Mouse (Mus musculus) G1E (cell line): ENCODE measurements around the gene Tmco4. TPM values are rescaled to one million over a fixed set of nuclear protein-coding genes. Genes with fewer than 3 reads are reported as not detected.

Experiments used
- ATAC-seq: 2 replicates; pipeline ENCODE4 v1.8.0; 2016; ENCODE audit warnings: mild to moderate bottlenecking; ENCODE audit not compliant: insufficient number of reproducible peaks, poor library complexity, low FRiP score, severe bottlenecking; ENCODE audit errors: extremely low read depth
- DNase-seq: peaks from one replicate; pipeline ENCODE4 v3.0.0; 2012; ENCODE audit warnings: low spot score
- H3K27me3 ChIP-seq: 2 replicates; pipeline ENCODE4 v1.6.1; 2012; ENCODE audit warnings: mild to moderate bottlenecking, low read length, inconsistent platforms; ENCODE audit not compliant: insufficient read depth
- H3K36me3 ChIP-seq: replicated peaks from 2 replicates; pipeline ENCODE3; 2012; ENCODE audit warnings: mild to moderate bottlenecking, inconsistent platforms
- H3K4me1 ChIP-seq: 2 replicates; pipeline ENCODE4 v1.6.1; 2012; ENCODE audit warnings: low read depth, low read length, inconsistent platforms, mixed read lengths; ENCODE audit not compliant: insufficient read depth
- H3K4me3 ChIP-seq: 2 replicates; pipeline ENCODE4 v1.5.1; 2012; ENCODE audit warnings: low read depth, mild to moderate bottlenecking, inconsistent platforms, low read length, moderate library complexity, mixed read lengths
- H3K9me3 ChIP-seq: replicated peaks from 2 replicates; pipeline ENCODE4 v1.6.1; 2012; ENCODE audit warnings: inconsistent platforms
- CTCF ChIP-seq: IDR thresholded peaks from 2 replicates; pipeline ENCODE4 v1.5.1; 2012; ENCODE audit warnings: low read depth, low read length, inconsistent platforms, mixed read lengths
- GATA1 ChIP-seq: IDR thresholded peaks from 2 replicates; pipeline ENCODE4 v1.6.1; 2012; ENCODE audit warnings: borderline replicate concordance, low read length, inconsistent platforms, mixed read lengths
- GATA2 ChIP-seq: IDR thresholded peaks from 2 replicates; pipeline ENCODE4 v1.6.1; 2012; ENCODE audit warnings: low read depth, low read length, inconsistent platforms, borderline replicate concordance
- POLR2AphosphoS5 ChIP-seq: IDR thresholded peaks from 2 replicates; pipeline ENCODE4 v1.6.1; 2012; ENCODE audit warnings: low read depth, low read length, inconsistent platforms; ENCODE audit not compliant: insufficient replicate concordance
- TAL1 ChIP-seq: conservative IDR thresholded peaks from 2 replicates; pipeline ENCODE4 v1.6.1; 2012; ENCODE audit warnings: low read depth, low read length, inconsistent platforms, mixed read lengths
- polyA plus RNA-seq: library from polyadenylated mRNA; stranded (reverse); fragments of >175 nt; gene quantifications from 2 replicates; pipeline ENCODE4 v1.2.3, GENCODE M21; 2012
- total RNA-seq, 2 experiments: library from RNA; stranded (forward) in 1 of 2; stranded (reverse) in 1 of 2; fragments of 200-1000 nt in 1 of 2; fragments of >200 nt in 1 of 2; fragmentation: Nextera tagmentation in 1 of 2; gene quantifications; 2 replicates each; pipeline ENCODE4 v1.2.3; 2014 to 2017

Tmco4 gene
- total and polyA plus RNA-seq, 3 experiments = 11.6 to 19.8 (median 16.5) TPM

- H3K4me1 ChIP-seq = peaks cover 33% of the 10 kb centered on the region
- H3K36me3 ChIP-seq = no peaks in the 10 kb centered on the region
- no peak for ATAC-seq
- no peaks in the 10 kb centered on the region for H3K9me3 ChIP-seq
- TF ChIP-seq GATA1 (no peak), GATA2 (no peak), TAL1 (no peak), POLR2AphosphoS5 (no peak), CTCF (no peak)
- no peak for DNase-seq
- H3K27me3 ChIP-seq = peaks cover 9% of the 10 kb centered on the region
- no peak overlapping the region for H3K4me3 ChIP-seq
These were observed 33.2 kb upstream of the Tmco4 start for GRCm38 (mm10) chr4:138939481-138939880.

- no peaks in the 10 kb centered on the region for H3K9me3 ChIP-seq
- H3K27me3 ChIP-seq = peaks cover 10% of the 10 kb centered on the region
- H3K4me3 ChIP-seq = no peak overlapping the region
- ATAC-seq = no peak
- H3K36me3 ChIP-seq = no peaks in the 10 kb centered on the region
- TF ChIP-seq POLR2AphosphoS5 = no peak
- TF ChIP-seq GATA1 = no peak
- TF ChIP-seq TAL1 = no peak
- TF ChIP-seq CTCF = no peak
- TF ChIP-seq GATA2 = no peak
- no peak for DNase-seq
- H3K4me1 ChIP-seq = peaks cover 35% of the 10 kb centered on the region
These were observed 31.3 kb upstream of the Tmco4 start for GRCm38 (mm10) chr4:138941401-138941800.

GRCm38 (mm10) chr4:138941966-138942365 is 30.7 kb upstream of the Tmco4 start:
- ATAC-seq = no peak
- no peaks in the 10 kb centered on the region for H3K36me3 ChIP-seq

GRCm38 (mm10) chr4:138943730-138944129 is 29.0 kb upstream of the Tmco4 start:
- ATAC-seq = peak; percentile 92
- DNase-seq = peak; percentile 79
- Histone ChIP-seq H3K36me3 (no peaks in the 10 kb centered on the region), H3K9me3 (no peaks in the 10 kb centered on the region), H3K27me3 (peaks cover 19% of the 10 kb centered on the region), H3K4me1 (peaks cover 31% of the 10 kb centered on the region), H3K4me3 (peak overlapping the region; percentile 64)
- no peak for TF ChIP-seq TAL1
- peak; percentile 35; the same call in 1 of the 2 replicates for TF ChIP-seq CTCF

More at GRCm38 (mm10) chr4:138941966-138942365, 30.7 kb upstream of the Tmco4 start:
- TF ChIP-seq TAL1 (no peak), GATA1 (no peak), CTCF (no peak), POLR2AphosphoS5 (no peak), GATA2 (no peak)
- H3K27me3 ChIP-seq = peaks cover 14% of the 10 kb centered on the region
- DNase-seq = no peak
- peaks cover 35% of the 10 kb centered on the region for H3K4me1 ChIP-seq
- H3K4me3 ChIP-seq = no peak overlapping the region
- no peaks in the 10 kb centered on the region for H3K9me3 ChIP-seq

GRCm38 (mm10) chr4:138948257-138948656 is 24.4 kb upstream of the Tmco4 start:
- H3K4me1 ChIP-seq = peaks cover 10% of the 10 kb centered on the region
- H3K27me3 ChIP-seq = peaks cover 21% of the 10 kb centered on the region
- ATAC-seq (no peak), DNase-seq (no peak)
- no peak overlapping the region for H3K4me3 ChIP-seq
- H3K9me3 ChIP-seq = no peaks in the 10 kb centered on the region
- H3K36me3 ChIP-seq = no peaks in the 10 kb centered on the region
- TF ChIP-seq POLR2AphosphoS5 (no peak), GATA1 (no peak), CTCF (no peak), TAL1 (no peak)

- Histone ChIP-seq H3K27me3 (peaks cover 31% of the 10 kb centered on the region), H3K4me3 (no peak overlapping the region), H3K9me3 (peaks cover 3% of the 10 kb centered on the region), H3K4me1 (peaks cover 6% of the 10 kb centered on the region), H3K36me3 (no peaks in the 10 kb centered on the region)
- no peak for TF ChIP-seq TAL1
- DNase-seq = no peak
- ATAC-seq = no peak
These were observed 14.1 kb upstream of the Tmco4 start for GRCm38 (mm10) chr4:138958612-138959011.

GRCm38 (mm10) chr4:138959120-138959519 is 13.6 kb upstream of the Tmco4 start:
- Histone ChIP-seq H3K36me3 (no peaks in the 10 kb centered on the region), H3K27me3 (peaks cover 30% of the 10 kb centered on the region), H3K4me3 (no peak overlapping the region), H3K4me1 (peaks cover 7% of the 10 kb centered on the region), H3K9me3 (peaks cover 3% of the 10 kb centered on the region)
- no peak for TF ChIP-seq CTCF
- ATAC-seq (no peak), DNase-seq (no peak)

- Histone ChIP-seq H3K4me1 (peaks cover 7% of the 10 kb centered on the region), H3K27me3 (peaks cover 30% of the 10 kb centered on the region), H3K4me3 (no peak overlapping the region), H3K9me3 (peaks cover 3% of the 10 kb centered on the region), H3K36me3 (no peaks in the 10 kb centered on the region)
- TF ChIP-seq GATA2 (no peak), CTCF (no peak), GATA1 (no peak)
- DNase-seq = no peak
- no peak for ATAC-seq
These were observed 12.8 kb upstream of the Tmco4 start for GRCm38 (mm10) chr4:138959926-138960325.
